Mouse (Mus musculus) forebrain, embryonic 15.5 days (tissue): Measurements from ENCODE around the gene Slc35a1. TPM values are rescaled to one million over a fixed set of nuclear protein-coding genes. Genes with fewer than 3 reads are reported as not detected.

Source experiments
- ATAC-seq: fragments of 200-750 bp; cut with Nextera tagmentation; replicated peaks from 2 replicates; pipeline ENCODE4 v1.8.0; 2017; ENCODE audit warnings: mild to moderate bottlenecking, moderate TSS enrichment, moderate library complexity
- H3K27ac ChIP-seq: fragments of 300-500 bp; sonication (generic); replicated peaks from 2 replicates; pipeline ENCODE4 v1.5.1; 2015; ENCODE audit warnings: mild to moderate bottlenecking, inconsistent platforms
- H3K27me3 ChIP-seq: fragments of 300-500 bp; sonication (generic); 2 replicates; pipeline ENCODE4 v1.6.1; 2015; ENCODE audit warnings: inconsistent platforms
- H3K36me3 ChIP-seq: fragments of 300-500 bp; sonication (generic); 2 replicates; pipeline ENCODE4 v1.6.1; 2015; ENCODE audit warnings: mild to moderate bottlenecking, inconsistent platforms
- H3K4me1 ChIP-seq: fragments of 300-500 bp; sonication (generic); 2 replicates; pipeline ENCODE4 v1.6.1; 2015; ENCODE audit warnings: inconsistent platforms
- H3K4me2 ChIP-seq: fragments of 300-500 bp; sonication (generic); replicated peaks from 2 replicates; pipeline ENCODE4 v1.6.1; 2015; ENCODE audit warnings: mild to moderate bottlenecking, inconsistent platforms
- H3K4me3 ChIP-seq: fragments of 300-500 bp; sonication (generic); 2 replicates; pipeline ENCODE4 v1.5.1; 2015; ENCODE audit warnings: mild to moderate bottlenecking, inconsistent platforms
- H3K9ac ChIP-seq: fragments of 300-500 bp; sonication (generic); replicated peaks from 2 replicates; pipeline ENCODE4 v1.6.1; 2015; ENCODE audit warnings: mild to moderate bottlenecking, inconsistent platforms
- H3K9me3 ChIP-seq: fragments of 300-500 bp; sonication (generic); 2 replicates; pipeline ENCODE4 v1.6.1; 2016; ENCODE audit warnings: inconsistent platforms
- WGBS: fragments of 180-500 bp; shearing (Covaris S2); methylation state at CpG from one replicate; pipeline ENCODE4 v1.1.7; 2015; ENCODE audit warnings: mixed read lengths; 5-methylcytosine and 5-hydroxymethylcytosine counted together
- polyA plus RNA-seq: library from polyadenylated mRNA; unstranded; fragments of >200 nt; fragmentation: Nextera tagmentation; extraction: Ambion mirVana; gene quantifications from 2 replicates; pipeline ENCODE4 v1.2.1, GENCODE M21; 2015

Slc35a1 gene
- polyA plus RNA-seq, 1 experiment from 2014 or later, result 52.3 TPM

DNA sequence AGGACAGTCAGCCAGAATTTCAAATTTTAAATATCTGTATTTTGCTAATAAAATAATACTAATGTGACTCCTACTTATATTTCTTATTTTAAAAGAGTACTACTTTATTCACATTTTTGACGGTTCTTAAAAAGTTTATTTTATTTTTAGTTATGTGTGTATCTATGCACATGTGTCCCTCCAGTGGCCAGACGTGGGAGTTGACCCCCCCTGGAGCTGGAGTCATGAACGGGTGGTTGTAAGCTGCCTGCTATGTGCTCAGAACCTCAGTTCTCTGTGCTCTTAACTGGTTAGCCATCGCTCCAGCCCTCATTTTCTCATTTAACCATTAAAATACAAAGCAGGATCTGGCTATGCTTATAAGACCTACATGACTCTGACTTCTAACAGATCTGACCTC lies 15.8 kb upstream of the Slc35a1 start:
- Histone ChIP-seq H3K4me2 (no peak overlapping the region), H3K4me1 (no peaks in the 10 kb centered on the region), H3K9ac (no peak overlapping the region), H3K4me3 (no peak overlapping the region), H3K27ac (no peak overlapping the region), H3K36me3 (no peaks in the 10 kb centered on the region), H3K9me3 (no peaks in the 10 kb centered on the region), H3K27me3 (no peaks in the 10 kb centered on the region)
- no peak for ATAC-seq
- WGBS, result 70% methylated on average over 4 of the region's 4 CpGs

DNA sequence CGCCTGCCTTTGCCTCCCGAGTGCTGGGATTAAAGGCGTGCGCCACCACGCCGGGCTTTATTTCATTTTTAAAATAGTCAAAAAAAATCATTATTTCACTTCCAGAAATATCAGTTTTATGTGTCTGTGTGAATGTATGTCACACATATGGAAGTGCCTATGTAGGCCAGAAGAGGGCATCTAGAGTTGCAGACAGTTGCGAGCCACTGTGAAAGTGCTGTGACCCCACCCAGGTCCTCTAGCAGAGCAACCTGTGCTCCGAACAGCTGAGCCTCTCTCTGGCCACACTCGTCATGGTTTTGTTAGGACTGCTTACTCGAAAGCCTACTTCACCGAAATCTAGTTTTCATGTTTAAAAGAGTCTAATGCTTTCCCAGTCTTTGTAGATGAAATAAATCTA lies 15.0 kb upstream of the Slc35a1 start:
- Histone ChIP-seq H3K36me3 (no peaks in the 10 kb centered on the region), H3K4me2 (no peak overlapping the region), H3K4me1 (no peaks in the 10 kb centered on the region), H3K27me3 (no peaks in the 10 kb centered on the region), H3K9ac (no peak overlapping the region), H3K27ac (no peak overlapping the region), H3K9me3 (no peaks in the 10 kb centered on the region), H3K4me3 (no peak overlapping the region)
- no peak for ATAC-seq
- WGBS, result 97% methylated on average over 11 of the region's 11 CpGs

DNA sequence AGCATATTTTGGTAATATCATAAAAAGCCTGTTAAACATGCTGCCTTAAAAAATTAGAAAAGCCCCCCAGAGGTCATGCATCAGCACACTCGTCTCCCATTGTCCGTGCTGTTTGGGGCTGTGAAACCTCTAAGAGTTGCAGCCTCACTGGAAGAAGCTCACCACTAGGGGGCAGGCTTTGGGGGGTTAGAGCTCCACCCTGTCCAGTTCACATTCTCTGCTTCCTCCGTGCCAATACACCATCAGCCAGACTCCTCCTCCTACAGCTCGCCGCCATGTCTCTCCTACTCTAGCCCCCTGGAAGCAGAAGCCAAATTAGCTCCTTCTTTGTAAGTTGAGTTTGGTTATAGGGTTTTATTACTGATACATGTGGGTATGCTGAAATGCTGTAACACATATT lies 14.3 kb upstream of the Slc35a1 start:
- no peaks in the 10 kb centered on the region for H3K9me3 ChIP-seq
- no peak overlapping the region for H3K27ac ChIP-seq
- WGBS, result 36% methylated on average over 5 of the region's 5 CpGs
- no peaks in the 10 kb centered on the region for H3K36me3 ChIP-seq
- no peak overlapping the region for H3K4me2 ChIP-seq
- no peak overlapping the region for H3K9ac ChIP-seq
- no peak overlapping the region for H3K4me3 ChIP-seq
- ATAC-seq, result no peak
- no peaks in the 10 kb centered on the region for H3K27me3 ChIP-seq
- no peaks in the 10 kb centered on the region for H3K4me1 ChIP-seq

DNA sequence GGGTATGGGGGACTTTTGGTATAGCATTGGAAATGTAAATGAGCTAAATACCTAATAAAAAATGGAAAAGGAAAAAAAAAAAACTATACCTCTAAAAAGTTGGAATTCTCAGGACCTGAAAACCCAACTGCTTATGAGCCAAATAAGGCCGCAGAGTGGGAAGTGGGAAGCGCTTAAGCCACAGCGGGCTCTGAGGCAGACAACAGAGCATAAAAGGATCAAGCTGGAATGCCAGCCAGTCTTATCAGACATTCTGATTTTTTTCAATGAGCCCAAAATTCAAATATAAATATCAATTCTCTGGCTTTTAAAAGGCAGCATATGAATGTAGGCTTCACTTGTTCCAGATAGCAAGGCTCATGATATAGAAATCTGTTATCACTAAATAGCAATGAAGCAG lies 783 bp upstream of the Slc35a1 start:
- peaks cover 16% of the 10 kb centered on the region for H3K4me1 ChIP-seq
- H3K27me3 ChIP-seq, result no peaks in the 10 kb centered on the region
- peaks cover 2% of the 10 kb centered on the region for H3K36me3 ChIP-seq
- H3K27ac ChIP-seq, result peak overlapping the region; percentile 56; the same call in 1 of the 2 replicates
- ATAC-seq, result no peak
- no peaks in the 10 kb centered on the region for H3K9me3 ChIP-seq
- H3K4me2 ChIP-seq, result no peak overlapping the region
- 83% methylated on average over 3 of the region's 3 CpGs for WGBS
- peak overlapping the region; percentile 8; the same call in 1 of the 2 replicates for H3K4me3 ChIP-seq
- no peak overlapping the region for H3K9ac ChIP-seq

DNA sequence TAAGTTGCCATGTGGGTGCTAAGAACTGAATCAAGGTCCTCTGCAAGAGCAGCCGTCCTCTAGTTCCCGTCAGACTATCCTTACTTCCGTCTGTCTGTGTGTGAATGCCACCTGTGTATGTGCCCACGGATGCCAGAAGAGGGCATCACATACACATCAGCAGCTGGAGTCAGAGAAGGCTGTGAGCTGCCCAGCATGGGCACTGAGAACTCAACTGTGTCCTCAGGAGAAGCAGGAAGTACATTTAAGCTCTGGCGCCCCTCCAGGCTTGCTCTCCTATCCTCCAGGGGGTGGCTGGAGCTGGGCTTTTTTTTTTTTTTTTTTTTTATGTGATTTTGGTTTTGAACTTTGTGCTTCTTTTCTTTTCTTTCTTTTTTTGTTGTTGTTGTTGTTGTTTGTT lies 6.7 kb downstream of the Slc35a1 start:
- Histone ChIP-seq H3K9ac (no peak overlapping the region), H3K4me1 (peaks cover 4% of the 10 kb centered on the region; the same call in 1 of the 2 replicates), H3K9me3 (no peaks in the 10 kb centered on the region), H3K27me3 (no peaks in the 10 kb centered on the region), H3K27ac (no peak overlapping the region), H3K4me3 (no peak overlapping the region), H3K36me3 (peaks cover 24% of the 10 kb centered on the region), H3K4me2 (no peak overlapping the region)
- ATAC-seq, result no peak
- WGBS, result 84% methylated on average over 5 of the region's 5 CpGs

DNA sequence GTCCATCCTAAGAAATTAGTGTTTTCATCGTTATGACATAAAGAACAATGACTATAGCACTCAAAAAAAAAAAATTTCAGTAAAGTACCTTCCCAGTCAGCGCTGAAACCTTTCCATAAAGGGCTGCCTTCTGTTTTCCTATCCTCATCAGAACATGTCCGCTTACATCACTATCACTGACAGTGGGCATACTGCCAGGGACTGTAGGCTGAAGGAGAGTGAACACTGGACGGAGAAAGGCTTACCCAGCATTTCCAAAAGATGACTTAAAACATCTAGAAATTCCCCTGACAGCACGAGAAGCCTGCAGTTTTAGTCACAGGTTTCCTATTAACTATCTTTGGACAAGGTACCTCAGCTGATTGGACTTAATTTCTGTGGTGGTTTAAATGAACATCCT lies 13.5 kb downstream of the Slc35a1 start:
- H3K9ac ChIP-seq, result no peak overlapping the region
- no peak for ATAC-seq
- 91% methylated on average over 5 of the region's 5 CpGs for WGBS

DNA sequence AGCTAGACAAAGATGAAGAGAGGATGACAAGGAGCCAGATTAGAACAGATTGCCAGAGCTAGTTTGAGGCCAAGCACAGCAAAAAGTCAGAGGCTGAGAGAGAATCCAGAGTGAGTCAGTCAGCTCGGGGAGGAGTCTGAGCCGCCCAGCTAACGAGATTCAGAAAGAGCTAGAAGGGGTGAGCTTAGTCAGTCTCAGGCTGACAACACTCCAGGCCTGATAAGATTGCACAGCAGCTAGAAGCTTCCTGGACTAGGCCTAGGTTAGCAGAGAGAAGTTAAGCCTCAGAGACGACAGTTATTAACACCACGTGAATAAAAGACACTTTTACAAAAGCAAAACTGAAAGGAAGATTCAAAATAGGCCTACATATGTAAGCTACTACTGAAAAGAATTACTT lies 19.3 kb downstream of the Slc35a1 start:
- 87% methylated on average over 5 of the region's 5 CpGs for WGBS
- Histone ChIP-seq H3K9ac (no peak overlapping the region), H3K27me3 (no peaks in the 10 kb centered on the region), H3K4me2 (no peak overlapping the region), H3K4me3 (no peak overlapping the region), H3K27ac (no peak overlapping the region), H3K9me3 (no peaks in the 10 kb centered on the region), H3K36me3 (peaks cover 64% of the 10 kb centered on the region), H3K4me1 (no peaks in the 10 kb centered on the region)
- ATAC-seq, result no peak

More for the DNA sequence above, 13.5 kb downstream of the Slc35a1 start:
- Histone ChIP-seq H3K27me3 (no peaks in the 10 kb centered on the region), H3K4me1 (no peaks in the 10 kb centered on the region), H3K9me3 (no peaks in the 10 kb centered on the region), H3K4me2 (no peak overlapping the region), H3K36me3 (peaks cover 28% of the 10 kb centered on the region), H3K4me3 (no peak overlapping the region), H3K27ac (no peak overlapping the region)

DNA sequence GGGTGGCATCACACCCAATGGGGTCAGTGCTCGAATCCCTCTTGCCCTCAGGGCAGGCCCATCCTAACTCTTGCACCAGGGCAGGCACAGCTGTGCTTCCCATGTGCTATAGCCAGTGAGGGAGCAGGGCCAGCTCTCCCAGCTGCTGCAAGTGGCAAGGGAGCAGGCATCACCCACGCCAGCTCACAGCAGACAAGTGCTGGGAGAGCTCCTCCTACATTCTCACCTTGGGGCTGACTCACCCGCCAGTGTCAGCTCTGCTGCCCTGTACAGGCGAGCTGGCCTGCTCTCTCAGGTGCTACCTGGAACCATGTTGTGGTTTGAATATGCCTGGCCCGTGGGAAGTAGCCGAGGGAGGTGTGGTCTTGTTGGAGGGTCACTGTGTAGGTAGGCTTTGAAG lies 25.3 kb downstream of the Slc35a1 start:
- H3K27me3 ChIP-seq, result no peaks in the 10 kb centered on the region
- no peak overlapping the region for H3K4me3 ChIP-seq
- H3K4me1 ChIP-seq, result no peaks in the 10 kb centered on the region
- 89% methylated on average over 6 of the region's 6 CpGs for WGBS
- H3K27ac ChIP-seq, result no peak overlapping the region
- no peaks in the 10 kb centered on the region for H3K9me3 ChIP-seq
- H3K9ac ChIP-seq, result no peak overlapping the region
- H3K4me2 ChIP-seq, result no peak overlapping the region
- ATAC-seq, result no peak; the same call in 1 of the 2 replicates
- peaks cover 81% of the 10 kb centered on the region for H3K36me3 ChIP-seq

DNA sequence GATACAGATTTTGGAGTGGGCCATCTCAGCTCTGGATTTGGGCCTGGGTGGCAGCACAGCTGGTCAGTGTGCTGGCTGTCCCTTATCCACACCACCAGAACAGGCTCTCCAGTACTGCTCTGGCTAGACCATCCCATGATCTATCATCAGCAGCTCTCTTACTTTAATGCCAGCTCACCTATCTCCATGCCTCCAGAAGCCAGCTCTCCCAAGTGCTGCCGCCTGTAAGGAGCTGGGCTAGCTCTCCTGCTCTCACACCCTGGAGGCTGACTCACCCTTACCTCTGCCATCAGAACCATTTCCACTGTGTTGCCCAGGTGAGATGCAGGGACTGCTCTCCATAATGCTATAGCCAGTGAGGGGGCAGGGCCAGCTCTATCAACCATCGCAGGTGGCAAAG lies 25.7 kb downstream of the Slc35a1 start:
- Histone ChIP-seq H3K4me2 (no peak overlapping the region), H3K9me3 (no peaks in the 10 kb centered on the region), H3K4me1 (no peaks in the 10 kb centered on the region), H3K36me3 (peaks cover 81% of the 10 kb centered on the region), H3K27ac (no peak overlapping the region), H3K9ac (no peak overlapping the region), H3K27me3 (no peaks in the 10 kb centered on the region), H3K4me3 (no peak overlapping the region)
- WGBS, result 100% methylated on average over 2 of the region's 2 CpGs
- no peak; the same call in 1 of the 2 replicates for ATAC-seq

DNA sequence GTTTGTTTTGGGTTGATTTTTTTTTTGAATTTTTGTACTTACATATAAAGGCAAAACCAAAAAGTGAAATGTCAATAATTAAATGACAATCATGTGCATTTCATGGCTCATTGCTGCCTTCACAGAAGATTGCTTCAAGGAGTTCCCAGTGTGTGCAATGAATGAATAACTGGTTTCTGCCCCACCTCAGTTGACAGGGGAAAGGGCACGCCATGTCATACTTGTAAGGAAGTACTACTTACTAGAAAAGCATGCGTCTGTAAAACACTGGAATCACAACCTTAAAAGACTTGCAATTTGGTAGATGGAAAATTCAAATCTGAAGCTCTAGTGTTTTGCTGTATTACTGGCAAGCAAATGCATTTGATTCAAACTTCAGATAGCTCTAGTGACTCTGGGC lies 28.2 kb downstream of the Slc35a1 start:
- peaks cover 79% of the 10 kb centered on the region for H3K36me3 ChIP-seq
- H3K27me3 ChIP-seq, result no peaks in the 10 kb centered on the region
- no peaks in the 10 kb centered on the region for H3K4me1 ChIP-seq
- H3K9me3 ChIP-seq, result no peaks in the 10 kb centered on the region
- WGBS, result 94% methylated on average over 2 of the region's 2 CpGs
- no peak overlapping the region for H3K27ac ChIP-seq
- no peak overlapping the region for H3K4me3 ChIP-seq
- no peak overlapping the region for H3K4me2 ChIP-seq
- no peak for ATAC-seq
- H3K9ac ChIP-seq, result no peak overlapping the region

DNA sequence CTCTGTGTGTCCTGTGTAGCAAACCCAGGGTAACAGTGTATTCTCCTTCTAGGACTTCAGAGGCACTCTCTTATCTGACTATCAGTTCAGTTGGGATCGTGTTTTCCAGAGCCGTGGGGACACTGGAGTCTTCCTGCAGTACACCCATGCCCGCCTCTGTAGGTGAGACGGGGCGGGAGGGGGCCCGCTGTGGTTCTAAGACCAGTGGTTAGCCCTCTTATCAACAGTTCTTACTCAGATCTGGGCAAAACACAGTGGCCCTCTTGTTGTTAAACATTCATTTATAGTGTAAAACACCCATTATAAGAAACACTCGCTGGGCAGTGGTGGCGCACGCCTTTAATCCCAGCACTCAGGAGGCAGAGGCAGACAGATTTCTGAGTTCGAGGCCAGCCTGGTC lies 31.1 kb downstream of the Slc35a1 start:
- Histone ChIP-seq H3K4me2 (no peak overlapping the region), H3K27ac (no peak overlapping the region), H3K4me1 (no peaks in the 10 kb centered on the region), H3K4me3 (no peak overlapping the region), H3K9me3 (no peaks in the 10 kb centered on the region), H3K27me3 (no peaks in the 10 kb centered on the region), H3K36me3 (peaks cover 65% of the 10 kb centered on the region), H3K9ac (no peak overlapping the region)
- no peak for ATAC-seq
- 95% methylated on average over 10 of the region's 10 CpGs for WGBS

DNA sequence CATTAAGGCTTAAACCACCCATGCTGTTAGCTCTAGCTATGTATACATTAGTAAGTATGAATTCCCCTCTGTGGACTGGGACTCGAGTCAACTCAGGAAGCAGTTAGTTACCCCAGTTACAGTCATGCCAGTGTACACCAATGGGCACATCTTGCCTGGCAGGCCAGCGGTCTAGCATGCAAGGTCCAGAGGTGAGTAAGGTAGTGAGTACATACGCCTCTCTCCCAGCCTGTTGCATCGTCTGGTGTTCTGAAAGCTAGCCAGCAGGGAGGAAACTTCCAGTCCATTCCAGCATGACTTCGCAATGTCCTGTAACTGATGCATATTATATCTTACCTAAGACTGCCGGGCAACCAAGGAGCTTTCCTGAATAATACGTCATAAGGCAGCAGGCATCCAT lies 34.1 kb downstream of the Slc35a1 start:
- H3K27me3 ChIP-seq, result no peaks in the 10 kb centered on the region
- no peak overlapping the region for H3K4me2 ChIP-seq
- ATAC-seq, result no peak
- H3K36me3 ChIP-seq, result peaks cover 46% of the 10 kb centered on the region
- no peak overlapping the region for H3K27ac ChIP-seq
- 94% methylated on average over 7 of the region's 7 CpGs for WGBS
- no peak overlapping the region for H3K4me3 ChIP-seq
- no peaks in the 10 kb centered on the region for H3K4me1 ChIP-seq
- no peaks in the 10 kb centered on the region for H3K9me3 ChIP-seq
- H3K9ac ChIP-seq, result no peak overlapping the region

DNA sequence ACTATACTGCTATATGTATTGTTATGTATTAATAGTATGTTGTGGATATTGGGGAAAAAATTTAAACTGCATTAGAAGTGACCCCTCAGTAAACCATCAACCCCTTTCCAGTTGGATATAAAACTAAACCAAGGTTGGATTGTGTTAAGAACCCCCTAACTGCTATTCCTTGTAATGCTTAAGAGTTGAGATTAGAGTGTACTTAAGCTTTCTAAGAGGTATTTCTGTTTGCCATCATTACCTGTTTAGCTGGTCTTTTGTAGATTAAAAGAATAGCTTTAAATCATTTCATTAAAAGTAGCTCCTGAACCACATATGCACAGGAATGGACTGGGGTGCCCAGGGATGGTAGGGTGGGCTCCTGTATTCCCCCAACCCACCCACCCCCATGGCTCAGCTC lies 42.5 kb downstream of the Slc35a1 start:
- ATAC-seq, result no peak

More for the DNA sequence above, 42.5 kb downstream of the Slc35a1 start:
- Histone ChIP-seq H3K9me3 (no peaks in the 10 kb centered on the region), H3K4me1 (no peaks in the 10 kb centered on the region), H3K9ac (no peak overlapping the region), H3K36me3 (peaks cover 31% of the 10 kb centered on the region), H3K4me3 (no peak overlapping the region), H3K27ac (no peak overlapping the region), H3K4me2 (no peak overlapping the region), H3K27me3 (no peaks in the 10 kb centered on the region)
